In the genomic region with DNA sequence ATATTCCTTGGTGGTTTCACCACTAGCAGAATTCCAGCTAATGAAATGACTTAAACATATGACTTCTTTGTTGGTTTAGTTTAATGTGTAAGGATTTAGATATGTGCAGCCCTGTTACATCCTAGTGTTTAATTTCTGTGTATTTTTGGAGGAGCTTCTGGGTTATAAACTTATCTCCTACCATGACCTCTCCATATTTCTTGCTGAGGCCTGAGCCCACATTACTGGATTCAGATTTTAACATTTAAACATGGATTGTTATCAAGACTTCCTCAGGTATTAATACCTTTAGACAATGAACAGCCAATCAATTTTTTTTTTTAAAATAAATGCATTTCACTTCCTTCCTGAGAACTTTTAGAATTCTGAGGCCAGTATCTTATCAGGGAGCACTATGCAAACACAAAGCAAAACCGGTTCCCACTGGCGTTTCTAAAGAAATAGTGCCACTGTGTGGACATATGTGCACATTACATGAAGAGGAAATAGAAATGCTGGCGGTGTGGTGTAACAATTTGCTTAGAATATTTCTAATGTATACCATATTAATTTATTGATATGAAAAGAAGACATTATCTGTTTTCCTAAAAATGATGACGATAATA, we compare ENCODE assay signal across 7 mouse cellular contexts.
A peak's percentile ranks its signal among the peaks of the same experiment; 100 is the strongest.
DNase-seq lines count a peak whose midpoint lies in the region; ATAC-seq lines count a peak whose summit lies in the region.

No protein-coding gene starts in this region.

- DNase-seq in neural tube, embryonic 11.5 days (ENCODE audit: low spot score) = peak; percentile 36
- no peak for DNase-seq in neural tube, embryonic 10.5 days (ENCODE audit: extremely low spot score, low spot score)
- DNase-seq in adrenal gland, postnatal 14 days = peak; percentile 28
- peak; percentile 80 for DNase-seq in embryo, embryonic 10.5 days (ENCODE audit: low spot score)
- no peak for DNase-seq in intestine, embryonic 14.5 days (ENCODE audit: low spot score)
- DNase-seq in spleen, postnatal 10 days (ENCODE audit: low spot score in 2 of 2) = no peak

- H3K9ac ChIP-seq in neural tube, embryonic 11.5 days (ENCODE audit: low read length) = no peak overlapping the region
- no peak overlapping the region for H3K9ac ChIP-seq in intestine, embryonic 14.5 days (ENCODE audit: low read length)

- no peaks in the 10 kb centered on the region for H3K27me3 ChIP-seq in neural tube, embryonic 11.5 days (ENCODE audit: control insufficient read depth, insufficient read depth, low read length)
- H3K27me3 ChIP-seq in intestine, embryonic 14.5 days (replicated peaks; ENCODE audit: control insufficient read depth, insufficient read depth, low read length) = no peaks in the 10 kb centered on the region

- no peak overlapping the region for H3K27ac ChIP-seq in neural tube, embryonic 11.5 days (ENCODE audit: low read depth, low read length)
- no peak overlapping the region for H3K27ac ChIP-seq in intestine, embryonic 14.5 days (ENCODE audit: low read depth)

- no peaks in the 10 kb centered on the region for H3K4me1 ChIP-seq in neural tube, embryonic 11.5 days (ENCODE audit: control insufficient read depth, insufficient read depth, low read length)
- H3K4me1 ChIP-seq in intestine, embryonic 14.5 days (replicated peaks; ENCODE audit: control insufficient read depth, insufficient read depth, low read length) = no peaks in the 10 kb centered on the region

- H3K9me3 ChIP-seq in neural tube, embryonic 11.5 days (ENCODE audit: control insufficient read depth, low read length) = no peaks in the 10 kb centered on the region
- no peaks in the 10 kb centered on the region for H3K9me3 ChIP-seq in intestine, embryonic 14.5 days (ENCODE audit: control insufficient read depth, low read length)

- WGBS in neural tube, embryonic 11.5 days = 4% methylated on average over 4 of the region's 4 CpGs
- WGBS in intestine, embryonic 14.5 days = 5% methylated on average over 4 of the region's 4 CpGs

- no peak overlapping the region for H3K4me3 ChIP-seq in neural tube, embryonic 11.5 days (ENCODE audit: low read depth, low read length)
- H3K4me3 ChIP-seq in intestine, embryonic 14.5 days (ENCODE audit: low read depth, low read length) = no peak overlapping the region

- H3K4me2 ChIP-seq in neural tube, embryonic 11.5 days (ENCODE audit: low read depth) = no peak overlapping the region
- H3K4me2 ChIP-seq in intestine, embryonic 14.5 days (ENCODE audit: low read length) = no peak overlapping the region

- peak; percentile 64; the same call in 1 of the 2 replicates for ATAC-seq in neural tube, embryonic 11.5 days (ENCODE audit: insufficient read depth, low FRiP score, low TSS enrichment)
- ATAC-seq in intestine, embryonic 14.5 days (replicated peaks; ENCODE audit: low FRiP score, low TSS enrichment, low read depth) = peak; percentile 81
- ATAC-seq in megakaryocyte, adult 5-6 weeks (ENCODE audit: poor library complexity, severe bottlenecking) = peak; percentile 47; the same call in 1 of the 2 replicates

- no peaks in the 10 kb centered on the region for H3K36me3 ChIP-seq in neural tube, embryonic 11.5 days (ENCODE audit: control insufficient read depth, insufficient read depth, low read length)
- H3K36me3 ChIP-seq in intestine, embryonic 14.5 days (ENCODE audit: control insufficient read depth, insufficient read depth, low read length) = no peaks in the 10 kb centered on the region

Comparison
In these comparisons a context has a peak if more than half of its experiments do, and no peak if none do; other contexts are left out.
1. DNase-seq: peak in neural tube, embryonic 11.5 days (single experiment), adrenal gland, postnatal 14 days (single experiment) and embryo, embryonic 10.5 days (single experiment); none in neural tube, embryonic 10.5 days (single experiment), intestine, embryonic 14.5 days (single experiment) and spleen, postnatal 10 days (0 of 2).
2. Peak in every context shown above with its lines, with median percentiles within 50 percentile points of each other: ATAC-seq.